Mouse (Mus musculus) erythroblast, embryonic 14.5 days (primary cell): Measurements from ENCODE around the gene Ctf1.

Experiments
- GATA1 ChIP-seq: IDR thresholded peaks from 2 replicates; pipeline ENCODE4 v1.6.1; 2012; ENCODE audit warnings: low read length, inconsistent platforms, mixed read lengths
- TAL1 ChIP-seq: IDR thresholded peaks from 3 replicates; pipeline ENCODE4 v1.6.1; 2012; ENCODE audit warnings: low read length, inconsistent platforms, mixed read lengths

DNA sequence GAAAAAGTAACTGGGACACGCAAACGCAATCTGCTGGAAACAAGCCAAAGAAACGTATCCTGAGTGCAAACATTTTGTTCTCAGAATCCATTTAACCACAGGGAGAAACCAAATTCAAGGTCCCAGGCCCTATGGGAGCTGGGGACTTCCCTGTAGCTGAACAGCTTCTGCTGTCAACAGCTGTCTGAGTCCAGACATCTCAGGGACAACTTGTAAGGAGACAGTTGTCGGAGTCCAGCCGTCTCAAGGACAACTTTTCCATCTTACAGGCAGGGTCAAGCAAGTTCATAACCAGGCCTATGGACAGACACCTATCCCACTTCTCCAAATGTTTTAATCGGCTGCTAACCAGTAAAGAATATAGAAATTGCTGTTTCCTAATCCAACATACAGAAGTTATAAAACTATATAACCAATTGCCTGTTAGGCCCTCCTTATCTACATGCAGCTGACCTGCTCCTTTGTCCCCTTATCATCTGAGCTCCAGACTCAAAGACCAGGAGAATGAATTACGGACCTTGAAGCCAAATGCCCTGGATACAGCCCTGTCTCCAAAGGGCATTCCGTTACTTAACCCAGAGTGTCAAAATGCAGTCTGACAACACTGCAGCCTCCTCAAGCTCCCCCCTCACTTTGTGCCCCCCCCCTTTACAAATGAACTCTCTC lies 30.5 kb upstream of the Ctf1 start:
- no peak for TF ChIP-seq TAL1
- no peak for TF ChIP-seq GATA1
